Mouse (Mus musculus) lung, embryonic 16.5 days (tissue): Measurements from ENCODE around the gene Lmbr1. TPM values are rescaled to one million over a fixed set of nuclear protein-coding genes. Genes with fewer than 3 reads are reported as not detected.

ENCODE experiments used
- ATAC-seq: fragments of 200-750 bp; cut with Nextera tagmentation; 2 replicates; pipeline ENCODE4 v1.8.0; 2017; ENCODE audit warnings: low read depth, mild to moderate bottlenecking, moderate library complexity
- H3K27ac ChIP-seq: fragments of 300-500 bp; sonication (generic); 2 replicates; pipeline ENCODE4 v1.5.1; 2014; ENCODE audit warnings: mild to moderate bottlenecking, control low read depth, low read length
- H3K27me3 ChIP-seq: fragments of 300-500 bp; sonication (generic); 2 replicates; pipeline ENCODE4 v1.6.1; 2014; ENCODE audit warnings: low read depth, low read length, mixed read lengths; ENCODE audit not compliant: control insufficient read depth, insufficient read depth
- H3K36me3 ChIP-seq: fragments of 300-500 bp; sonication (generic); 2 replicates; pipeline ENCODE4 v1.6.1; 2014; ENCODE audit warnings: low read length; ENCODE audit not compliant: control insufficient read depth, insufficient read depth
- H3K4me1 ChIP-seq: fragments of 300-500 bp; sonication (generic); replicated peaks from 2 replicates; pipeline ENCODE4 v1.6.1; 2014; ENCODE audit warnings: low read length, mixed read lengths; ENCODE audit not compliant: control insufficient read depth, insufficient read depth
- H3K4me2 ChIP-seq: fragments of 300-500 bp; sonication (generic); 2 replicates; pipeline ENCODE4 v1.6.1; 2014; ENCODE audit warnings: low read depth, low read length, control low read depth
- H3K4me3 ChIP-seq: fragments of 300-500 bp; sonication (generic); 2 replicates; pipeline ENCODE4 v1.5.1; 2014; ENCODE audit warnings: mild to moderate bottlenecking, low read length, control low read depth
- H3K9ac ChIP-seq: fragments of 300-500 bp; sonication (generic); 2 replicates; pipeline ENCODE4 v1.6.1; 2014; ENCODE audit warnings: low read length, control low read depth
- H3K9me3 ChIP-seq: fragments of 300-500 bp; sonication (generic); 2 replicates; pipeline ENCODE4 v1.6.1; 2016; ENCODE audit warnings: low read length; ENCODE audit not compliant: control insufficient read depth
- WGBS: fragments of 180-500 bp; shearing (Covaris S2); extraction: QIAGEN DNeasy Blood & Tissue Kit; methylation state at CpG from one replicate; pipeline ENCODE4 v1.1.7; 2014; 5-methylcytosine and 5-hydroxymethylcytosine counted together
- polyA plus RNA-seq: library from polyadenylated mRNA; unstranded; fragments of >200 nt; fragmentation: Nextera tagmentation; extraction: Ambion mirVana; gene quantifications from 2 replicates; pipeline ENCODE4 v1.2.1, GENCODE M21; 2015

Lmbr1 gene
- polyA plus RNA-seq, 1 experiment from 2014 or later: 10.7 TPM

DNA sequence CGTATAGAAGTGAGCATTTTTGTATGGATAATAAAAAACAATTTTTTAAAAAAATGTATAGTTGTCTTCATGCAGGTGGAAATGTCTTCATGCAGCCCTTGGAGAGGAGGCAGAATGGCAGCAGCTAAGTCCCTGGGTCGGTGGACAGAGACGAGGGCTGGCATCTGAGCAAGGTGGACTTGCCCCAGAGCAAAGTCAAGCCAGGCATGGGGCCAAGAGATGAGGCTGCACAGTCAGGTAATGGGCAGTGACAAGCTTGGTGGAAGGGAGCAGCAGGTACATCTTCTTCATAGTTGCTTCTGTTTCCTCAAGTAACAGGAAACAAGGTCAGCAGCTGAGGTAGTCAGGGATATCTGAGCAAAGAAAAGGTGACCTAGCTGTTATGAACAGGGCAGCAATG is 97.1 kb downstream of the Lmbr1 start:
- Histone ChIP-seq H3K4me3 (no peak overlapping the region), H3K9me3 (no peaks in the 10 kb centered on the region), H3K9ac (no peak overlapping the region), H3K27me3 (no peaks in the 10 kb centered on the region), H3K4me2 (no peak overlapping the region), H3K4me1 (no peaks in the 10 kb centered on the region), H3K36me3 (no peaks in the 10 kb centered on the region), H3K27ac (no peak overlapping the region)
- 71% methylated on average over 3 of the region's 3 CpGs for WGBS
- no peak for ATAC-seq

DNA sequence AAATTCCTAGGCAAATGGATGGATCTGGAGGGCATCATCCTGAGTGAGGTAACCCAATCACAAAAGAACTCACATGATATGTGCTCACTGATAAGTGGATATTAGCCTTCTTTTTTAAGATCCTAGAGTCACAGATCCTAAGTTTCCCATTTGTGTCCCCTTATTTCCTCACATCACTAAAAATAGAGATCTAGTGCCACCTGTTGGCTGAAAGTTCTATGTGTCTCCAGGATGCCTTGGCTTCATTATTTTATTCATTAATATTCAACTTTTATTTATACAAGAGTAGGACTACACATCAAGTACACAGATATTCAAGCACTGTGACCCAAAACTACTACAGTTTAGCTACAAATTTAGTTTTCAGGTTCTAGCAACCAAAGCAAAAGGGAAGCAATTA is 103.4 kb downstream of the Lmbr1 start:
- no peak overlapping the region for H3K27ac ChIP-seq
- no peaks in the 10 kb centered on the region for H3K9me3 ChIP-seq
- no peak for ATAC-seq
- no peak overlapping the region for H3K4me3 ChIP-seq
- H3K4me2 ChIP-seq: no peak overlapping the region
- no peak overlapping the region for H3K9ac ChIP-seq
- no peaks in the 10 kb centered on the region for H3K36me3 ChIP-seq
- no peaks in the 10 kb centered on the region for H3K4me1 ChIP-seq
- H3K27me3 ChIP-seq: no peaks in the 10 kb centered on the region

GRCm38 (mm10) chr5:29273426-29273825 is 104.8 kb downstream of the Lmbr1 start:
- 67% methylated on average over 2 of the region's 2 CpGs for WGBS
- no peak overlapping the region for H3K4me3 ChIP-seq
- no peaks in the 10 kb centered on the region for H3K36me3 ChIP-seq
- no peaks in the 10 kb centered on the region for H3K9me3 ChIP-seq
- no peak overlapping the region for H3K9ac ChIP-seq
- no peak overlapping the region for H3K4me2 ChIP-seq
- no peak for ATAC-seq
- H3K4me1 ChIP-seq: no peaks in the 10 kb centered on the region
- no peaks in the 10 kb centered on the region for H3K27me3 ChIP-seq
- no peak overlapping the region for H3K27ac ChIP-seq

GRCm38 (mm10) chr5:29270879-29271278 is 107.3 kb downstream of the Lmbr1 start:
- H3K9ac ChIP-seq: no peak overlapping the region
- no peaks in the 10 kb centered on the region for H3K9me3 ChIP-seq
- ATAC-seq: peak; percentile 79; the same call in 1 of the 2 replicates
- no peaks in the 10 kb centered on the region for H3K36me3 ChIP-seq
- WGBS: 42% methylated on average over 4 of the region's 4 CpGs
- no peak overlapping the region for H3K27ac ChIP-seq
- no peak overlapping the region for H3K4me3 ChIP-seq
- no peak overlapping the region for H3K4me2 ChIP-seq
- no peaks in the 10 kb centered on the region for H3K27me3 ChIP-seq
- H3K4me1 ChIP-seq: no peaks in the 10 kb centered on the region

DNA sequence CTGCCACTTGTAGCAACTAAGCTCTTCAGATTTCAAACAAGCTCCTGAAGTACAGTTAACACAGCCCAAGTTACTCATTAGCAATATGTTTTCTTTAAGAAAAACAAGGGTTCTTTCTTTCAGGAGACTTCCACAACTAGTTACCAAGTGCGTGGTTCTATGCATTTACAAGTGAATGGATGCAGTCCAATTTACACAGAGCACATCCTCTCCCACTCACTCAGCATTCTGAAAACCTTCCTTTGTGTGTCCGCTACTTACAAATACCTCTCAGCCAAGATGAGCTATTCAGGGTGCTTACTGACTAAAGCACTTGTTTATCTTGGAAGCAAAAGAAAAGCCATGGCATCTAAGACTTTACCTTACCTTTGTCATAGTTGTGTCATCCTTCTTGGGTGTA is 124.3 kb downstream of the Lmbr1 start:
- Histone ChIP-seq H3K27ac (no peak overlapping the region), H3K27me3 (no peaks in the 10 kb centered on the region), H3K9ac (no peak overlapping the region), H3K4me3 (no peak overlapping the region), H3K4me1 (no peaks in the 10 kb centered on the region), H3K36me3 (no peaks in the 10 kb centered on the region), H3K4me2 (no peak overlapping the region), H3K9me3 (no peaks in the 10 kb centered on the region)
- no peak for ATAC-seq
- 54% methylated on average over 2 of the region's 2 CpGs for WGBS

DNA sequence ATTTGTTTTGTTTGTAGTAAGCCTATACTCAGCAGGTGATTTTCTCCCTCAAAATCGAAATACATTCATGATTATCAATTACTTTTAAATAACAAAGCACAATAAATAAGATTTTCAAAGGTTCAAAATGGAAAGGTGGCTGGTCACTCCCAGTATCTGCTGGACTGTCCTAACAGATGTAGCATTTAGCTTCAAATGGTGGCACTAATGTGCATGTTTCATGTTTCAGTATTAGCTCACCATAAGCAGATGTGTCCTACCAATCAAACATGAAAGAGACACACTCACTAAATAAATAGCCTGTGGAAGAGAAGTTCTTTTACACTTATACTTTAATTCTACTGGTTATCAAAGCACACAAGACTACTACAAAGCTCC is 126.7 kb downstream of the Lmbr1 start:
- Histone ChIP-seq H3K9ac (no peak overlapping the region), H3K4me2 (no peak overlapping the region), H3K27me3 (no peaks in the 10 kb centered on the region), H3K36me3 (no peaks in the 10 kb centered on the region), H3K9me3 (no peaks in the 10 kb centered on the region), H3K4me3 (no peak overlapping the region), H3K4me1 (no peaks in the 10 kb centered on the region), H3K27ac (no peak overlapping the region)
- ATAC-seq: no peak
- 62% methylated on average over 1 of the region's 1 CpGs for WGBS

GRCm38 (mm10) chr5:29250795-29251495 is 127.2 kb downstream of the Lmbr1 start:
- no peak overlapping the region for H3K27ac ChIP-seq
- 54% methylated on average over 8 of the region's 8 CpGs for WGBS
- ATAC-seq: no peak
- H3K9ac ChIP-seq: no peak overlapping the region
- no peaks in the 10 kb centered on the region for H3K4me1 ChIP-seq
- H3K4me3 ChIP-seq: no peak overlapping the region
- no peak overlapping the region for H3K4me2 ChIP-seq
- no peaks in the 10 kb centered on the region for H3K9me3 ChIP-seq
- H3K27me3 ChIP-seq: no peaks in the 10 kb centered on the region
- H3K36me3 ChIP-seq: no peaks in the 10 kb centered on the region

- H3K4me3 ChIP-seq: no peak overlapping the region
- H3K9me3 ChIP-seq: no peaks in the 10 kb centered on the region
- no CpG with 5 or more reads among the region's 1 CpGs for WGBS
- ATAC-seq: no peak
- no peaks in the 10 kb centered on the region for H3K36me3 ChIP-seq
- no peak overlapping the region for H3K4me2 ChIP-seq
- no peaks in the 10 kb centered on the region for H3K4me1 ChIP-seq
- H3K27ac ChIP-seq: no peak overlapping the region
- no peak overlapping the region for H3K9ac ChIP-seq
- H3K27me3 ChIP-seq: no peaks in the 10 kb centered on the region
These were observed 133.4 kb downstream of the Lmbr1 start for GRCm38 (mm10) chr5:29244769-29245168.

GRCm38 (mm10) chr5:29238379-29238778 is 139.8 kb downstream of the Lmbr1 start:
- Histone ChIP-seq H3K9ac (no peak overlapping the region), H3K36me3 (no peaks in the 10 kb centered on the region), H3K4me1 (no peaks in the 10 kb centered on the region), H3K27ac (no peak overlapping the region), H3K4me2 (no peak overlapping the region), H3K4me3 (no peak overlapping the region), H3K9me3 (no peaks in the 10 kb centered on the region), H3K27me3 (no peaks in the 10 kb centered on the region)
- ATAC-seq: peak; percentile 62; the same call in 1 of the 2 replicates

DNA sequence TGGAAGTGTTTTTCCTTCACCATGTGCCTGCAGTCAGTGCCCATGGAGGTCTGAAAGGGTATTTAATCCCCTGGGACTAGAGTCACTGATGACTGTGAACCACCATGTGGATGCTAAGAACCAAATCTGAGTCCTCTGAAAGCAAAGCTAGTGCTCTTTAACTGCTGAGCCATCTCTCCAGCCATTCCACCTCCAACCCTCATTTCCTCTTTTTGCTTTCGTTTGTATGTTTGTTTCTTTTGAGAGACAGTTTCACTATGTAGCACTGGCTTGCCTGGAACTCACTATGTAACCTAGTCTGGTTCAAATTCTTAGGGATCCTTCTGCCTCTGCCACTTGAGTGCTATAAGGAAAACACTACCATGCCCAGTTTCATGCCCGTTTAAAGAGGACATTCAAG is 147.7 kb downstream of the Lmbr1 start:
- no peak for ATAC-seq
- no peaks in the 10 kb centered on the region for H3K9me3 ChIP-seq
- H3K36me3 ChIP-seq: no peaks in the 10 kb centered on the region
- H3K4me3 ChIP-seq: no peak overlapping the region
- no peak overlapping the region for H3K27ac ChIP-seq
- H3K4me1 ChIP-seq: no peaks in the 10 kb centered on the region
- no peak overlapping the region for H3K9ac ChIP-seq
- 66% methylated on average over 2 of the region's 2 CpGs for WGBS
- no peak overlapping the region for H3K4me2 ChIP-seq
- no peaks in the 10 kb centered on the region for H3K27me3 ChIP-seq
